Mouse (Mus musculus) left cerebral cortex, adult 2 months (tissue): ENCODE results near the gene Dpm3. TPM values are rescaled to one million over a fixed set of nuclear protein-coding genes. Genes with fewer than 3 reads are reported as not detected.
A peak's percentile ranks its signal among the peaks of the same experiment; 100 is the strongest.

Experiments
- DNase-seq, 2 experiments: peaks; one replicate each; pipeline ENCODE4 v3.0.0; 2021 to 2022; ENCODE audit warnings: low spot score in 2 of 2, mixed read lengths in 1 of 2; ENCODE audit errors: extremely low spot score in 1 of 2
- H3K27ac ChIP-seq: fragments of 200-600 bp; 2 replicates; pipeline ENCODE4 v1.8.1; 2022
- H3K4me3 ChIP-seq: fragments of 200-600 bp; 2 replicates; pipeline ENCODE4 v1.8.1; 2022
- CTCF ChIP-seq: fragments of 200-600 bp; IDR thresholded peaks from 2 replicates; pipeline ENCODE4 v1.8.1; 2022; ENCODE audit warnings: antibody characterized with exemption, mild to moderate bottlenecking, moderate library complexity
- intact Hi-C: fragments of 180-260 bp; cut with DNase I; formaldehyde crosslinking; loops from one replicate; pipeline ENCODE4 v1.15.1; 2025
- total RNA-seq, 2 experiments: library from RNA; stranded (reverse); gene quantifications; 2 replicates each; pipeline ENCODE4 v1.2.3; 2021

The Dpm3 gene
- total RNA-seq, 2 experiments from 2014 or later, result 50.9 to 53.1 TPM

GRCm38 (mm10) chr3:89277281-89278021 is 18.3 kb downstream of the Dpm3 start:
- Histone ChIP-seq H3K27ac (peak overlapping the region; percentile 87), H3K4me3 (peak overlapping the region; percentile 61)
- peak in 1 of 2 experiments; percentile 40 for DNase-seq
- intact Hi-C loops, result no loop called here
- no peak for TF ChIP-seq CTCF

GRCm38 (mm10) chr3:89278107-89278506 is 18.9 kb downstream of the Dpm3 start:
- Histone ChIP-seq H3K27ac (peak overlapping the region; percentile 87), H3K4me3 (peak overlapping the region; percentile 61)
- intact Hi-C loops, result no loop called here
- no peak for TF ChIP-seq CTCF
- no peak for DNase-seq

GRCm38 (mm10) chr3:89278643-89279042 is 19.5 kb downstream of the Dpm3 start:
- H3K4me3 ChIP-seq, result peak overlapping the region; percentile 61
- intact Hi-C loops, result no loop called here
- H3K27ac ChIP-seq, result peak overlapping the region; percentile 87
- no peak for DNase-seq
- TF ChIP-seq CTCF, result no peak

GRCm38 (mm10) chr3:89279153-89279890 is 20.2 kb downstream of the Dpm3 start:
- intact Hi-C loops, result no loop called here
- peak; percentile 79 to 80 for DNase-seq
- TF ChIP-seq CTCF, result no peak; the same call in 1 of the 2 replicates
- H3K27ac ChIP-seq, result peak overlapping the region; percentile 87
- peak overlapping the region; percentile 61 for H3K4me3 ChIP-seq

GRCm38 (mm10) chr3:89280050-89280605 is 21.0 kb downstream of the Dpm3 start:
- DNase-seq, result peak in 1 of 2 experiments; percentile 33
- Histone ChIP-seq H3K4me3 (peak overlapping the region; percentile 61), H3K27ac (peak overlapping the region; percentile 87)
- TF ChIP-seq CTCF, result no peak
- intact Hi-C loops, result no loop called here

- TF ChIP-seq CTCF, result peak; percentile 8; the same call in 1 of the 2 replicates
- Histone ChIP-seq H3K4me3 (peak within 1 kb of the TSS; percentile 61), H3K27ac (peak within 1 kb of the TSS; percentile 87)
- DNase-seq, result peak in 1 of 2 experiments; percentile 36
- intact Hi-C loops, result no loop called here
Measured at GRCm38 (mm10) chr3:89280606-89281511, 21.7 kb downstream of the Dpm3 start, which contains the start of gene Efna1. Gene Efna1, minus strand, starts transcription at chr3:89281142.

GRCm38 (mm10) chr3:89281579-89282290 is 22.6 kb downstream of the Dpm3 start:
- intact Hi-C loops, result loop anchor here (1.0 kb wide), 2 partner anchors 31 to 35 kb away; partner anchors contain the start of gene Trim46
- peak; percentile 93 for TF ChIP-seq CTCF
- peak overlapping the region; percentile 61; the same call in 1 of the 2 replicates for H3K4me3 ChIP-seq
- peak overlapping the region; percentile 87 for H3K27ac ChIP-seq
- DNase-seq, result peak; percentile 78 to 82

GRCm38 (mm10) chr3:89282291-89282643 is 23.1 kb downstream of the Dpm3 start:
- no peak overlapping the region for H3K27ac ChIP-seq
- no peak for DNase-seq
- TF ChIP-seq CTCF, result no peak
- intact Hi-C loops, result loop anchor here (1.0 kb wide), 2 partner anchors 32 to 36 kb away; partner anchors contain the start of gene Trim46
- H3K4me3 ChIP-seq, result no peak overlapping the region

GRCm38 (mm10) chr3:89284261-89284660 is 25.1 kb downstream of the Dpm3 start:
- TF ChIP-seq CTCF, result no peak
- H3K4me3 ChIP-seq, result no peak overlapping the region
- no peak overlapping the region for H3K27ac ChIP-seq
- no peak for DNase-seq
- intact Hi-C loops, result no loop called here

- no peak for TF ChIP-seq CTCF
- Histone ChIP-seq H3K27ac (no peak overlapping the region), H3K4me3 (no peak overlapping the region)
- intact Hi-C loops, result no loop called here
- no peak for DNase-seq
Measured at GRCm38 (mm10) chr3:89285526-89285925, 26.4 kb downstream of the Dpm3 start.
